Mouse (Mus musculus): Measurements from ENCODE around the gene Rpe65.

- TF ChIP-seq CTCF (IDR thresholded peaks at IDR 0.05; ENCODE audit: control insufficient read depth, insufficient read depth, insufficient replicate concordance, low read depth, low read length) (no peak), POLR2A (IDR thresholded peaks at IDR 0.05; ENCODE audit: control insufficient read depth, low read depth, low read length) (no peak)
Observed at GRCm38 (mm10) chr3:159614977-159615376, 16.0 kb downstream of the Rpe65 start.

All from testis, adult 2 months (tissue).